Mouse (Mus musculus) layer of hippocampus, adult 6 months (tissue): Measurements from ENCODE around the gene Raver2. TPM values are rescaled to one million over a fixed set of nuclear protein-coding genes. Genes with fewer than 3 reads are reported as not detected.

ENCODE experiments used
- long read RNA-seq, 2 experiments: library from polyadenylated mRNA; unstranded; transcript quantifications; one replicate each; pipeline ENCODE4 v2.0.0; 2019 to 2020
- polyA plus RNA-seq: library from polyadenylated mRNA; unstranded; fragments of <200 nt; fragmentation: Nextera tagmentation; gene quantifications from 2 replicates; pipeline ENCODE4 v1.2.3, GENCODE M21; 2021

Gene Raver2
- 4.0 and 4.1 TPM in 2 replicates for polyA plus RNA-seq
- long read RNA-seq, experiment 1, full-length matches to known transcripts = 2 of 13 reads
- long read RNA-seq, experiment 1, partial matches to known transcripts = 10 of 13 reads
- long read RNA-seq, experiment 1, other reads (novel, unspliced or antisense) = 1 of 13 reads
- long read RNA-seq, experiment 2, full-length matches to known transcripts = 17 of 40 reads
- long read RNA-seq, experiment 2, partial matches to known transcripts = 9 of 40 reads
- long read RNA-seq, experiment 2, other reads (novel, unspliced or antisense) = 14 of 40 reads

GRCm38 (mm10) chr4:101068786-101069153, at the start of gene Raver2:
TSS of gene Raver2 (plus strand) at chr4:101068983.

DNA sequence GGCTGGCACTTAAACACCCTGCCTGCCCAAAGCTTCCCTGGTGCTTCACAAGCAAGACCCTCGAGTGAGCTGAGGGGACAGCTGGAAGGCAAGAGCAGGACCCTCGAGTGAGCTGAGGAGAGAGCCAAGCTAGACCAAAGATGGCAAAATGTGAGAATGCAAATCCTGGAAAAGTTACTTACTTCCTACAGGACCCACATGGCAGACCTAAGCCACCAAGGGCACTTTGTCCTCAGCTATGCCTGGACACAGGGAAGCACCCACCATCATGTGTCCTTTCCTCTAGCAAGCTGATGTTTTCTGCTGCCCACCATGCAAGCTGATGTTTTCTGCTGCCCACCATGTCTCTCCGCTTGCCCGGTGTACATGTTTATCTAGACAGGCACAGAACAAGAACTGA, 48.2 kb upstream of the Raver2 start, which contains the start of gene Gm10577:
Gm10577 (minus strand) TSS at position 101 of the 400 bp plus-strand sequence.

Other genes starting within 250 kb of the Raver2 start
- not detected in 2 replicates for gene Gm10577, start 48.3 kb upstream of the Raver2 start, polyA plus RNA-seq
- 50.2 and 51.3 TPM in 2 replicates for gene Jak1, start 196.3 kb downstream of the Raver2 start, polyA plus RNA-seq